ENCODE assay signal across 12 mouse cellular contexts in genomic region chr4:34234204-34234603, GRCm38 (mm10).
A peak's percentile ranks its signal among the peaks of the same experiment; 100 is the strongest.
DNase-seq lines count a peak whose midpoint lies in the region; ATAC-seq lines count a peak whose summit lies in the region.
"Had no signal": no experiment of that assay in that cellular context is flagged by ENCODE, and none has a peak within 500 bp of the region (broad histone marks: within the 10 kb centered on the region; RNA-seq: fewer than 3 reads in every experiment).

No protein-coding gene starts in this region.

- peaks cover 9% of the 10 kb centered on the region; the same call in 1 of the 2 replicates for H3K4me1 ChIP-seq in hindbrain, embryonic 12.5 days
- 0 out of 2 replicates have a peak, but pooled peaks cover 3% of the 10 kb centered on the region for H3K4me1 ChIP-seq in hindbrain, embryonic 10.5 days (replicated peaks)
- H3K4me1 ChIP-seq: embryonic facial prominence, embryonic 10.5 days; liver, embryonic 13.5 days had no signal

- H3K9ac ChIP-seq in hindbrain, embryonic 12.5 days, result no peak overlapping the region
- H3K9ac ChIP-seq: liver, embryonic 13.5 days had no signal

- H3K9me3 ChIP-seq in hindbrain, embryonic 12.5 days (replicated peaks), result no peaks in the 10 kb centered on the region
- no peaks in the 10 kb centered on the region for H3K9me3 ChIP-seq in hindbrain, embryonic 10.5 days
- H3K9me3 ChIP-seq: embryonic facial prominence, embryonic 10.5 days; G1E; liver, embryonic 13.5 days had no signal

- H3K4me2 ChIP-seq in hindbrain, embryonic 12.5 days (replicated peaks), result peak overlapping the region; percentile 6; the same call in 1 of the 2 replicates
- H3K4me2 ChIP-seq: liver, embryonic 13.5 days had no signal

- H3K4me3 ChIP-seq in hindbrain, embryonic 12.5 days, result no peak overlapping the region
- no peak overlapping the region for H3K4me3 ChIP-seq in hindbrain, embryonic 10.5 days
- H3K4me3 ChIP-seq: embryonic facial prominence, embryonic 10.5 days; liver, embryonic 13.5 days had no signal

- no peaks in the 10 kb centered on the region for H3K27me3 ChIP-seq in hindbrain, embryonic 12.5 days
- H3K27me3 ChIP-seq in hindbrain, embryonic 10.5 days (ENCODE audit: insufficient read depth, poor library complexity, severe bottlenecking), result no peaks in the 10 kb centered on the region
- H3K27me3 ChIP-seq: liver, embryonic 13.5 days had no signal

- H3K27ac ChIP-seq in hindbrain, embryonic 12.5 days, result peak overlapping the region; percentile 40
- no peak overlapping the region for H3K27ac ChIP-seq in hindbrain, embryonic 10.5 days
- H3K27ac ChIP-seq: embryonic facial prominence, embryonic 10.5 days; liver, embryonic 13.5 days had no signal

- H3K36me3 ChIP-seq in hindbrain, embryonic 12.5 days, result no peaks in the 10 kb centered on the region
- H3K36me3 ChIP-seq in hindbrain, embryonic 10.5 days, result no peaks in the 10 kb centered on the region
- H3K36me3 ChIP-seq: embryonic facial prominence, embryonic 10.5 days; G1E; liver, embryonic 13.5 days had no signal

- WGBS in hindbrain, embryonic 12.5 days, result 70% methylated on average over 11 of the region's 11 CpGs
- 80% methylated on average over 11 of the region's 11 CpGs for WGBS in hindbrain, embryonic 10.5 days

- ATAC-seq in hindbrain, embryonic 12.5 days (ENCODE audit: low FRiP score), result no peak

- DNase-seq in hindbrain, embryonic 10.5 days (ENCODE audit: low spot score), result no peak
- peak; percentile 29 for DNase-seq in adipocyte (ENCODE audit: low spot score)
- DNase-seq in kidney, adult 11 months, result peak; percentile 29
- peak; percentile 65 to 69 for DNase-seq in kidney, postnatal 25 days
- DNase-seq in Muller cell, postnatal 12 days (ENCODE audit: inconsistent ontology term), result no peak
- no peak for DNase-seq in cerebellum, postnatal 25 days
- DNase-seq in thymus, postnatal 4 days, result no peak
- DNase-seq: cerebellum, adult 11-12 months; liver, embryonic 13.5 days had no signal

Comparison
In these comparisons a context has a peak if more than half of its experiments do, and no peak if none do; other contexts are left out.
1. DNase-seq: peak in adipocyte (single experiment), kidney, adult 11 months (single experiment) and kidney, postnatal 25 days (2 of 2); none in hindbrain, embryonic 10.5 days (single experiment), Muller cell, postnatal 12 days (single experiment), cerebellum, postnatal 25 days (0 of 2) and thymus, postnatal 4 days (single experiment).